Mouse (Mus musculus) midbrain, embryonic 10.5 days (tissue): ENCODE data around the gene Il17rd. TPM values are rescaled to one million over a fixed set of nuclear protein-coding genes. Genes with fewer than 3 reads are reported as not detected.

ENCODE experiments used
- DNase-seq: peaks from one replicate; pipeline ENCODE4 v3.0.0-alpha.2; 2017; ENCODE audit warnings: low spot score
- H3K27ac ChIP-seq: fragments of 300-500 bp; sonication (generic); replicated peaks from 2 replicates; pipeline ENCODE4 v1.5.1; 2016; ENCODE audit warnings: mild to moderate bottlenecking
- H3K27me3 ChIP-seq: fragments of 300-500 bp; sonication (generic); 2 replicates; pipeline ENCODE4 v1.6.1; 2016; ENCODE audit warnings: low read depth, mild to moderate bottlenecking; ENCODE audit not compliant: poor library complexity, severe bottlenecking
- H3K36me3 ChIP-seq: fragments of 300-500 bp; sonication (generic); 2 replicates; pipeline ENCODE4 v1.6.1; 2016; ENCODE audit warnings: mild to moderate bottlenecking, moderate library complexity
- H3K4me1 ChIP-seq: fragments of 300-500 bp; sonication (generic); 2 replicates; pipeline ENCODE4 v1.6.1; 2016
- H3K4me3 ChIP-seq: fragments of 300-500 bp; sonication (generic); 2 replicates; pipeline ENCODE4 v1.5.1; 2016; ENCODE audit warnings: mild to moderate bottlenecking, moderate library complexity
- H3K9me3 ChIP-seq: fragments of 300-500 bp; sonication (generic); replicated peaks from 2 replicates; pipeline ENCODE4 v1.6.1; 2016; ENCODE audit warnings: mild to moderate bottlenecking
- WGBS: fragments of 180-500 bp; shearing (Covaris S2); methylation state at CpG from one replicate; pipeline ENCODE4 v1.1.7; 2016; 5-methylcytosine and 5-hydroxymethylcytosine counted together
- polyA plus RNA-seq: library from polyadenylated mRNA; unstranded; fragments of >200 nt; fragmentation: Nextera tagmentation; extraction: Ambion mirVana; gene quantifications from 2 replicates; pipeline ENCODE4 v1.2.1, GENCODE M21; 2016

Il17rd gene
- polyA plus RNA-seq, 1 experiment from 2014 or later, result 6.4 TPM

DNA sequence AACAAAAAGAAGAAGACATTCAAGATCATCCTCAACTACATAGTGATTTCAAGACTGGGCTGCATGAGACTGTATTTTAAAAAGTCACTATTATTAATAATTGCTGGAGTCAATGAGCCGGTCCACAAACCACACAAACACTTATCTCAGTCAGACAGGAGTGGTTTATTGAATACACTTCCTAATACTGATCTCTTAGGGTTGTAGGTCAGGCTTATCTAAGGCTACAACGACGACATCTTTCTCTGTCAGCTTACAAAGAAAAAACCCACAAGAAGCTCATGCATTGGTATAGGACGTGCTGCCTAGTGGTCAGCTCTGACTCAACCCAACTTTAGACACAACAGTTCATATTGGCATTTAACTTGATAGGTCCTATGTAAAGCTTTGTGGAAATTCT lies 14.1 kb upstream of the Il17rd start:
- WGBS, result 88% methylated on average over 4 of the region's 4 CpGs
- peaks cover 3% of the 10 kb centered on the region; the same call in 1 of the 2 replicates for H3K4me1 ChIP-seq
- H3K27ac ChIP-seq, result no peak overlapping the region
- no peaks in the 10 kb centered on the region for H3K36me3 ChIP-seq
- no peak for DNase-seq
- H3K27me3 ChIP-seq, result no peaks in the 10 kb centered on the region
- no peak overlapping the region for H3K4me3 ChIP-seq
- H3K9me3 ChIP-seq, result no peaks in the 10 kb centered on the region

DNA sequence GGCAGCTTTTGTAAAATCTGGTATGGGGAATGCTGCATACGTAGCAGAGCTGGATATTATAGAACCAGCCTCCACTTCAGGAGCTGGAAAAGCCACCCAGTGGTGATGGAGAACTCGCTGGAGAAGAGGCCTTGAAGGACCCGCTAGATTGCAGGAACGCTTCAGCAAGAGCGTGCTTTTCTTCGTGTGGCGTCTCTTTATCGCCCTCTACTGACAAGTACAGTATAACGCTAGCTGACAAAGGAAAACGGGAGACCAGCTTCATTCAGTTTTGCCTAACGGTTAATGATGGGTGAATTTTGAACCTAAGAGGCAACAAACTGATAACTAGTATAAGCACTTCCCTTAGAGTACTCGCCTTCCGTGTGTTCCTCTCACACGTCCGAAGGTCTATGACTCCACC lies 9.0 kb upstream of the Il17rd start:
- Histone ChIP-seq H3K9me3 (no peaks in the 10 kb centered on the region), H3K27ac (0 out of 2 replicates have a peak overlapping the region, but pooled peaks have one; percentile 23), H3K4me1 (peaks cover 4% of the 10 kb centered on the region; the same call in 1 of the 2 replicates), H3K4me3 (no peak overlapping the region), H3K36me3 (no peaks in the 10 kb centered on the region), H3K27me3 (no peaks in the 10 kb centered on the region)
- peak; percentile 63 for DNase-seq
- 4% methylated on average over 15 of the region's 15 CpGs for WGBS

DNA sequence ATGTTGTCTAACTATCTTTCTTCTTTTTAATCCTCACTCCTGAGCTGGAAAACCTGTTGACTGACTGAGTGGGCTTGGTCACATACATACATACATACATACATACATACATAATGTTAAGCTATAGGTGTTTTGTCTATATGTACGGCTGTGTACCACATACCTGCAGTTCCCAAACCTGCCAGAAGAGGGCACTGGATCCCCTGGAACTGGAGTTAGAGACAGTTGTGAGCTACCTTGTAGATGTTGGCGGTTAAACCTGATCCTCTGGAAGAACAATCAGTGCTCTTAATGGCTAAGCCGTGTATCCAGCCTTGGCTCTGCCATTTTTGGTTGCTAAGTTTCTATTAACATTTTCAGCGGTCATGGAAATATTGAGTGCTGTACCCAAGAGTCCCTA lies 7.6 kb upstream of the Il17rd start:
- Histone ChIP-seq H3K4me3 (no peak overlapping the region), H3K9me3 (no peaks in the 10 kb centered on the region), H3K27ac (no peak overlapping the region), H3K36me3 (no peaks in the 10 kb centered on the region), H3K4me1 (peaks cover 4% of the 10 kb centered on the region; the same call in 1 of the 2 replicates), H3K27me3 (no peaks in the 10 kb centered on the region)
- DNase-seq, result peak; percentile 78
- WGBS, result 12% methylated on average over 4 of the region's 4 CpGs

DNA sequence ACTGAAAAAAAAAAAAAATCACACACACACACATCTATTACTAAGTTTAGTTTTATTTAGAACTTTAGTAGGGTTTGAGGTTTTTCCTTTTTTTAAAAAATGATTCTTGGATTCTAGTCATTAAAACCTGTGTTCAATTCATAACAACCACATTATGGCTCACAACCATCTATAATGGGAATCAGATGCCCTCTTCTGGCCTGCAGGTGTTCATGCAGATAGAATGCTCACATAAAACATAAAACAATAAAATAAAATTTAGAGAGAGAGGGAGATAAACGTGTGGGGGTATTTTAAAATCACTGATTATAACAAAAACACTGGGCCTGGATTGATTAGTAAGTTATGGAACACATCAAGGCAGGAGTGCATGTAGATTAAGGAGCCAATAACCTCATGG lies 1.2 kb upstream of the Il17rd start:
- DNase-seq, result no peak
- Histone ChIP-seq H3K27ac (no peak overlapping the region), H3K4me3 (no peak overlapping the region), H3K4me1 (peaks cover 36% of the 10 kb centered on the region), H3K9me3 (no peaks in the 10 kb centered on the region), H3K27me3 (peaks cover 36% of the 10 kb centered on the region), H3K36me3 (no peaks in the 10 kb centered on the region)
- WGBS, result 65% methylated on average over 1 of the region's 1 CpGs

DNA sequence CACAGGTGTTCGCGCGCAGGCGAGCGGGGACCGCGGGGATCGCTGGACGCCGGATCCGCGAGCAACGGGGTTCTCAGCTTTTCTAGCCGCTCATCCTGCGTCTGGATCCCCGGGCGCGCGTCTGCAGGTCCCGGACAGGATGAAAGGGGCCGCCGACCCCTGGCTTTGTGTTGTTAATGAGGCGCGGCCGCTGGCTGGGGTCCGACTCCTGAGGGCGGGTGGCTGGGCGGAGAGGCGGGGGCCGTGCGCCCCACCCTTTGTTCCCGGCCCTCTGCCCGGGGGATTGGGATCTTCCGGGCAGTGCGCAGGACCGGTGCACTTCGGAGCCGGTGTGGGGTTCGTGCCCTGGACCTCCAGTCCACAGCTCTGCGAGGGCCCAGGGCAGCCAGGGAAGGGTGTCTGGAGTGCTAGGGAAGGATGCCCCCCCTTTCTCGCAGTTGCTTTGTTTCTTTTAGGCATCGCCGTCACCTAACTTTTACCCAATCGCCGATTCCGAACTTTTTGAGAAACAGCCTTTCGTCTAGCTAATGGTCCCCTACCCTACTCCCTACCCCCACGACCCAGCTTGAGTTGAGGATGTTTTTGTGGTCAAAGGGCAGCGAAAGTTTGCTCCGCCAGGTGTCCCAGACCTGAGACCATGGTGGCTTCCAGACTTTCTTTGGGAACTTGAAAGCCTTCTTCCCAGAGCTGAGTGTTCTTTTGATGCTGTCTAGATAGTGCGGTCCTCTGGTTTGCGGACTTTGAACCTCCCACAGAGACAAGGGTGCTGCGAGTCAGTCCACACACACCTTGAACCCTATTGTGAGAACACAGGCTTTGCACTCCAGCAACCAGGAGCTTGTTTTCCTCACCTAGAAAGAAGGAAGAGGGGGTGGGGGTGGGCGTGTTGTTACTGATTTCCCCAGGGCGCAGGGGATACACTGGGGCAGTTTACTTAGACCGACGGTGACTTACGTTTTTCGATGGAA lies 824 bp downstream of the Il17rd start:
- Histone ChIP-seq H3K27me3 (peaks cover 54% of the 10 kb centered on the region), H3K4me1 (peaks cover 56% of the 10 kb centered on the region), H3K9me3 (no peaks in the 10 kb centered on the region), H3K27ac (peak overlapping the region; percentile 94), H3K4me3 (peak overlapping the region; percentile 92), H3K36me3 (no peaks in the 10 kb centered on the region)
- under 1% methylated on average over 59 of the region's 59 CpGs for WGBS
- DNase-seq, result peak; percentile 83

DNA sequence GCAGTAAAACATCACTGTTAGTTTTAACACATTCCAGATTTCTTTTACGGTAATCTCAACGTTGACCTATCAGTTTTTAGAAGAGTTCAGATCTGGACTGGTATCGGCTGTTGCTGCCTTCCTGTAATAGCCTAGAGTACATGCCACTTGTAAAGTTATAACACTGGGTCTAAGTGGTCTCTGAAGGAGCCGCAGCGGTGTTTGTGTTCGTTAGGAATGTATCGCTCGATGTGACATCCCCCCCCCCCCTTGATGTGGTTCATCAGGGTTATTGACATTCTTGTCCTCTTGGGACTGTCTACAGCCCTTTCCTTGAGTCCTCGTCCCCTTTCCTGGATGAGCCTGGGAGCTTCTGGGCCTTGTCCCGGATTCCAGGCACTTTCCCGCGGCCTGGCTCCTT lies 1.7 kb downstream of the Il17rd start:
- Histone ChIP-seq H3K9me3 (no peaks in the 10 kb centered on the region), H3K4me3 (peak overlapping the region; percentile 92), H3K27me3 (peaks cover 54% of the 10 kb centered on the region), H3K36me3 (no peaks in the 10 kb centered on the region), H3K27ac (peak overlapping the region; percentile 94), H3K4me1 (peaks cover 65% of the 10 kb centered on the region)
- no peak for DNase-seq
- 6% methylated on average over 12 of the region's 12 CpGs for WGBS

DNA sequence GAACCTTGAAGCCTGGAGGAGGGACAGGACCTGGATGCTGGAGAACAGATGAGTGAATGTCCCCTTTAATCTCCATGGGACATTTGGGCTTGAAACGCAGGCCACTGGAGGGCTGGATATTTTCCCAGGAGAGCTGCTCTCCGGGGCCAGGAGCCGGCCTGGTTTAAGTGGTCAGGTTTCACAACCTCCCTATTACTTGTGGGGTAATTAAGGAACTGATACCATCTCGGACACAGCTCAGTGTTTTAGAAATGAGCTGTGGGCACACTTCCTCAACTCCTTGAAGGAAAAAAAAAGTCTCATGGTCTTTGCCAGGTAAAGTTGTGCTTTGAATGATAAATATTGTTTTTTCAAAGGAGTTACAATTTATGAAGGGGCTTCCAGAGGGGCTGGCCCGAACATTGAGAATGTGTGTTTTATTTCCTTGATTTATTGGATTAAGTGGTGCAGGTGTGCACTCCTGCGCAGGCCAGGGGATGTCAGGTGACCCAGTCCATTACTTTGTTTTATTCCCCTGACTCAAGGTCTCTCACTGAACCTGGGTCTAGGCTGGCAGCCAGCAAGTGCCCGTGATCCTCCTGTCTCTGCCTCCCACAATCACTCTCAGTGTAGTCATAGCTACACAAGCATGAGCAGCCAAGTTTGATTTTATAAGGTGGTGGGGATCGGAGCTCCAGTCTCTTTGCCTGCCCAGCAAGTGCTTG lies 3.7 kb downstream of the Il17rd start:
- DNase-seq, result no peak
- WGBS, result 60% methylated on average over 8 of the region's 8 CpGs
- Histone ChIP-seq H3K27me3 (peaks cover 69% of the 10 kb centered on the region), H3K36me3 (no peaks in the 10 kb centered on the region), H3K4me3 (peak overlapping the region; percentile 92), H3K9me3 (no peaks in the 10 kb centered on the region), H3K4me1 (peaks cover 84% of the 10 kb centered on the region), H3K27ac (peak overlapping the region; percentile 94)

DNA sequence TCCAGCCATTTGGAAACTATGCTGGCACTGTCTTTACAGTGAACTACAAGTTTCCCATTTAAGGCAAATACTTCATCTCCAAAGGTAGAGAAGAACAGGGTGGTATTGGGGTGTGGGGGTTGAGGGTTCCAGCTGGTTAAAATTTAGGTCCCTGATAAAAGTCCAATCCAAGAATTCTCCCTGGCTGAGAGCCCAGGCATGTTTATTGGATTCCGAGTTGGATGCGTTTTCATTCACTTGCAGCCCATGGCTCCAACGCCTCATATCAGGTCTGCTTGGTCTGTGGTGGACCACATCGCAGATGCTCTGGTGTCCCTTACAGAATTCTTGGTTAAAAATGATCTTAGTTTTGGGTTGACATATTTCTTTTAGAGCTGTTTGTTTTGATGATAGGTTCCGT lies 4.7 kb downstream of the Il17rd start:
- WGBS, result 70% methylated on average over 5 of the region's 5 CpGs
- Histone ChIP-seq H3K4me3 (peak overlapping the region; percentile 92), H3K27ac (peak overlapping the region; percentile 94), H3K9me3 (no peaks in the 10 kb centered on the region), H3K4me1 (peaks cover 94% of the 10 kb centered on the region), H3K36me3 (no peaks in the 10 kb centered on the region), H3K27me3 (peaks cover 79% of the 10 kb centered on the region)
- no peak for DNase-seq

DNA sequence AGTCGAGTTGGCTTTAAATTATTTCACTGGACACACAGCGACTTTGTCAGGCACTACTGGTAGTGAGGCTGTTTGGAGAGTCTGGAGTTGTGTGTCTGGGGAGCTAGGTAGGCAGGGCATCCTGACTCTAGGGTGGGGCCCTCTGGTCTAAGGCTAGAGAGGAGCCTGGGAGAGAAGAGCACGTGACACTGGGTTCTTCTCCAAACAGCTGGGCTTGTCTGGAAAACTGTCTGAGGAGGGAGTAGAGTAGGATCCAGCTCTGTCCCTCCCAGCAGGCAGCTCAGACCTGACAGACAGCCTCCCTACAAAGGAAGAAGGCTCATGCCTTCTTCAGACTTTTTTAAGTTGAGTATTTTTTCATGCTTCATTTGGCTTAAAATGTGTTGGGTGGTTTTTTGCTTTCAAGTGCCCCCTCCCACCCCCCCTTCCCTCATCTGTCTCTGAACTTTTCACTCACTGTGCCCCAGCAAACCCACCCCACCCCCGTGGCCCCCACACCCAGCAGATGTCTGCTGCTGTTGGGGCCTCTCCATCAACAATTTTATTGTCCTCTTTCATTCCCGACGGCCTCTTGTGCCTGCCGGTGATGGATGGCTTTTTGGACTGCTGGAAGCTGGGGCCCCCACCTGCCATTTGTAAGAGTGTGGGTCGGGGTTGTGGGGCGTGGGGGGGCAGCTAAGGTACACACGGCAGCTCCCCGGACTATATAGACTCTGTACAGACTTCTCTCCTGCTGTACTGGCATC lies 5.7 kb downstream of the Il17rd start:
- WGBS, result 6% methylated on average over 11 of the region's 11 CpGs
- Histone ChIP-seq H3K36me3 (no peaks in the 10 kb centered on the region), H3K9me3 (no peaks in the 10 kb centered on the region), H3K27me3 (peaks cover 82% of the 10 kb centered on the region), H3K4me1 (peaks cover 98% of the 10 kb centered on the region), H3K27ac (peak overlapping the region; percentile 94), H3K4me3 (peak overlapping the region; percentile 92)
- peak; percentile 31 for DNase-seq

DNA sequence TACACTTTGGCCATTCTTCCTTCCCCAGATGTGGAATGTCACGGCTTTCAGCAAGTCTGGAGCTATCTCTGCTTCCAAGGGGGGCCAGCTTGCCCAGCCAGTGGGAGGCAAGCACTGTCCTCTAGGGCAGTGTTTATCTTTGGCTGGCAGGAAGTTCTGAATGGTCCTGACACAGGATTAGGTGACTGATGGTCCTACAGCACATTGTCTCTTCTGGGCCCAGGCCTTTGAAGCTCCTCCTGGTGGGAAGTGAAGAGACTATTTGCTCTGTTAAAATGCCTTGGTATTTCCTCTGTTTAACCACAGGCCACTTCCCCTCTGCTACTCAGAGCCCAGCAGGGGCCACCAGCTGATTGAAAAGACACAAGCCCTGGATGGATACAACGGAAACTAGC lies 6.2 kb downstream of the Il17rd start:
- no peaks in the 10 kb centered on the region for H3K36me3 ChIP-seq
- DNase-seq, result peak; percentile 60
- H3K27ac ChIP-seq, result peak overlapping the region; percentile 94
- WGBS, result 2% methylated on average over 2 of the region's 2 CpGs
- peaks cover 76% of the 10 kb centered on the region for H3K27me3 ChIP-seq
- no peaks in the 10 kb centered on the region for H3K9me3 ChIP-seq
- H3K4me1 ChIP-seq, result peaks cover 98% of the 10 kb centered on the region
- peak overlapping the region; percentile 92 for H3K4me3 ChIP-seq

DNA sequence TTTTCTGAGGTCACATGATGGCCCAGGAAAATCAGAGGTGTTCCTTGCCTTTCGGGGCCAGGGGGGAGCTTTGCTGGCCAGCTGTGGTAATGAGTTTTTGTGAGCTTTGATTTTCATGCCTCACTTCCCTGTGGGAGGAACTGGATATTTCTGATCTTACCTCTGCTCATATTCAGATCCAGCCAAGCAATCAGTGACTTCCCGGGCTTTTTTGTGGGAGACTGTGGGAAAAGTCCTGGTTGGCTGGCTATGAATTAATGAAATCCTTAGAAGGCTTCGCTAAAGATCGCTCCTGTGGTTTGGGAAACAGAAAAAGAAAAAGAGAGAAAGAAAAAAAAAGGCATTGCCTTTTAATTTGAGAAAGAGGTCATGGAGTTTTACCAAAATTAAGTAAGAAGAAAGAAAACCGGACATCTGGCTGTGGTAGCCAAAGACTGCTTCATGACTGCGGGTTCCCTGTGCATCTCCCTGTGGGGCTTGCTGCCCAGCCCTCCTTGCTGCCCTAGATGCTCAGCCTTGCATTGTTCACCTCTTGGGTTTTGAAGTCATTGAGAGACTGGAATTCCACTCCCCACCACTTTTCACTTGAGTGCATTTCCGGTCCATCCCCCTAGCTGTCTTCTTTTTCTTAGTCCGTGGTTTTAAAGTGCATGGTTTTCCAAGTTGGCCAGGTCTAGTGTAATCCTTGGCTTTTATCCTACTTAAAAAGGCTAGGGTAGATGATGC lies 9.7 kb downstream of the Il17rd start:
- 19% methylated on average over 8 of the region's 8 CpGs for WGBS
- H3K4me3 ChIP-seq, result no peak overlapping the region
- peaks cover 51% of the 10 kb centered on the region for H3K27me3 ChIP-seq
- H3K36me3 ChIP-seq, result no peaks in the 10 kb centered on the region
- H3K9me3 ChIP-seq, result no peaks in the 10 kb centered on the region
- peaks cover 99% of the 10 kb centered on the region for H3K4me1 ChIP-seq
- peak overlapping the region; percentile 88 for H3K27ac ChIP-seq
- peak; percentile 30 for DNase-seq

DNA sequence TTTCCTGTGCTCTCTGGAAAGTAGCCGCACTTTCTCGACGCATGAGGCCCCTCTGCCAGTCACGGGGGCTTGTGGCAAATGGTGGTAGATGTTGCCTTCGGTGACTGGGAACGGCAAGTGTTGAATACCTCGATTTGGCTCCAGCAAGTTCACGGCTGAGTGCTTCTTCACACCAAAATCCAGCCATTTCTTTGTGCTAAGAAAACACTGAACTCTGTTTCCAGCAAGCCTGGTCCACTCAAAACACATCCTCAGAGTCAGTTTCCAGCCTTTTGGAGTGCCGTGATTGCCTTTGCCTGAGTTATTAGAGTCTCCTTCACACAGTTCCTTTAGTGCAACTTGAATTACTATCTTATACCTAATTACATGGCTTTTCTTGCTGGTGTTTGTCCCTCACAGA lies 11.3 kb downstream of the Il17rd start:
- no peaks in the 10 kb centered on the region for H3K9me3 ChIP-seq
- DNase-seq, result peak; percentile 37
- H3K27ac ChIP-seq, result peak overlapping the region; percentile 88
- H3K27me3 ChIP-seq, result peaks cover 47% of the 10 kb centered on the region
- H3K36me3 ChIP-seq, result peaks cover 3% of the 10 kb centered on the region; the same call in 1 of the 2 replicates
- WGBS, result 21% methylated on average over 9 of the region's 9 CpGs
- H3K4me3 ChIP-seq, result peak overlapping the region; percentile 40
- H3K4me1 ChIP-seq, result peaks cover 83% of the 10 kb centered on the region
